Mouse (Mus musculus): ENCODE measurements around the gene Prpf18. TPM values are rescaled to one million over a fixed set of nuclear protein-coding genes. Genes with fewer than 3 reads are reported as not detected.
A peak's percentile ranks its signal among the peaks of the same experiment; 100 is the strongest.
"Not testable (repeated sequence)": the region's sequence is repeated elsewhere in the genome, so short reads cannot be mapped to it uniquely, and the experiment has no call there.

The Prpf18 gene
- total RNA-seq, 2 experiments from 2014 or later = 50.4 to 52.7 TPM

DNA sequence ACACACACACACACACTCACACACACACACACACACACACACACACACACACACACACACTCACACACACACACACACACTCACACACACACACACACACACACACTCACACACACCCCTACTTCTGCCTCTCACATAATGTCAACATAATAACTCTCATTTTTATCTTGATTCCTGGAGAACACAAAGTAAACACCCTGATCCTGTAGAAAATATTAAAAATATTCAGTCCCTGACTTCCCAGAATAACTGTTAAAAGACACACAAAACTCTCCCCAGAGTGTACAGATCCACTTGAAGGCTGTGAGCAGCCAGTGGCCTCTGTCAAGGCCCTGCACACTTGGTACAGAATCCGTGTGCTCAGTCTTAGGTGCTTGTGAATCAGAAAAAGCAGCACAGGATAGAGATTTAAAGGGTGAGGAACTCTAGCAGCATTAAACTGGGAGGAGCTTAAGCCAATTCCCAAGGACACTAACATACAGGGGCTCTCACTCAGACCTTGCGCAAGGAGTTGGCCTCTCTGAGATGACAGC is 36.8 kb downstream of the Prpf18 start:
- DNase-seq (ENCODE audit: low spot score in 2 of 2) = no peak

GRCm38 (mm10) chr2:4614276-4614929 is 37.5 kb downstream of the Prpf18 start:
- DNase-seq (ENCODE audit: low spot score in 2 of 2) = not testable (repeated sequence)

GRCm38 (mm10) chr2:4611704-4612103 is 40.2 kb downstream of the Prpf18 start:
- no peak for DNase-seq (ENCODE audit: low spot score in 2 of 2)

DNA sequence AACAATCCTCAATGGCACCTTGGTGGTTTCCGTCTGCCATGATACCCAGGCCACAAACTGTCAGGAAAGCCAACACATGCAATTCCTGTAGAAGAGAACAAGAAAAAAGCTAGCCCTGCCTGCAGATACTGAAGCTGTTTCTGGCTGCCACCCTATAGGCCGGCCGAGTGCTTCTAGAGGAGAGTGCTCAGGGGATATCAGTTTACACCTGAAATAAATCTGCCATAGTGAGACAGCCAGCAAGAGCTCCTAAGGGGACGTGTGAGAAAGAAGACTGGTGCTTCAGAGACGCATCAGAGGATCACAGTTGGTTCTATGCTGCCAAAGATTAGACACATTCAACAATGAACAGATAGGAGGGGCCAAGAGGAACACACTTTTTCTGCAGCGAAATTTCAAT is 40.6 kb downstream of the Prpf18 start:
- DNase-seq (ENCODE audit: low spot score in 2 of 2) = no peak

DNA sequence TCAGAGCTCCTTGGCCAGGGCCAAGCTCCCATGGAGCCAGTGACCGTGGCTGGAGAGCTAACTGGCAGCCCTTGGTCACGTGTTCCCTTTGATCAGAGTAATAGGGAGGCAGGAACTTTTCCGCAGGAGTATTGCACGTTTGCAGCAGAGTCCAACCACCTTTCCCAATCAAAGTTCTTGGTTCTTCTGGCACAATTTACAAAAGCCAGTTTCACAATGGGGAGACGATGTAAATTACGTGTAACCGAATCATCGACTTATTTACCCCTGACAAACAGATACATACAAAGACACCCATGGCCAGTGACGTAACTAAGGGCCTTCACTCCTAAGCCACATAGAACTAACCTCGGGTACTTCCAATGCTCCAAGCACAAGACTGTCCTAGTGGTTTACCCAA is 42.5 kb downstream of the Prpf18 start:
- no peak for DNase-seq (ENCODE audit: low spot score in 2 of 2)

DNA sequence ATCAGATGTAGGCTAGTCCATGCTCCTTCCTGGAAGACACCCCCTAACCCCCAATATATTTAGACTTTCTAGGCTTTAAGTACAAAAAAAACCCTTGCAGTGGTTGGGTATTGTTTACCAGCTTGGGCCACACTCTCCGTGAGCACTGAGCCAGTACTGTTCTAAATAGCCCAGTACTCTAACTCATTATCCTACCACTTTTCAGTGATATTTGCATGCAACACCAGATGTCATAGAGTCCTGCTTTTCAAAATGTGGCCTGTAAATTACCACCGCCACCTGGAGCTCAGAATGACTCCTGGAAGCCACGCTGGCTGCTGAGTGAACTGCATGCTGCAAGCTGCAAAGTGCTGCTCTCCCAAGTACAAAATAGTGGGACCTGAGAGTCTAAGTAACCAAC is 43.7 kb downstream of the Prpf18 start:
- no peak for DNase-seq (ENCODE audit: low spot score in 2 of 2)

GRCm38 (mm10) chr2:4606559-4606958 is 45.4 kb downstream of the Prpf18 start:
- no peak for DNase-seq (ENCODE audit: low spot score in 2 of 2)

DNA sequence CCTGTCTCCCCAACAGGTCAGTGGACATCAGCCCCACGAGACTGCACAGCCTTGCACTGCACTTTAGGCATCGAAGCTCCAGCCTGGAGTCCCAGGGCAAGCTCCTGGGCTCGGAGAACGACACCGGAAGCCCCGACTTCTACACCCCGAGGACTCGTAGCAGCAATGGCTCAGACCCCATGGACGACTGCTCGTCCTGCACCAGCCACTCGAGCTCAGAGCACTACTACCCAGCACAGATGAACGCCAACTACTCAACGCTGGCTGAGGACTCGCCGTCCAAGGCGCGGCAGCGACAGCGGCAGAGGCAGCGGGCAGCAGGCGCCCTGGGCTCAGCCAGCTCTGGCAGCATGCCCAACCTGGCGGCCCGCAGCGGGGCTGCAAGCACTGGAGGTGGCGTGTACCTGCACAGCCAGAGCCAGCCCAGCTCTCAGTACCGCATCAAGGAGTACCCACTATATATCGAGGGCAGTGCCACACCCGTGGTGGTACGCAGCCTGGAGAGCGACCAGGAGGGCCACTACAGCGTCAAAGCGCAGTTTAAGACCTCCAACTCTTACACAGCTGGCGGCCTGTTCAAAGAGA is 48.5 kb downstream of the Prpf18 start:
- DNase-seq (ENCODE audit: low spot score in 2 of 2) = no peak

DNA sequence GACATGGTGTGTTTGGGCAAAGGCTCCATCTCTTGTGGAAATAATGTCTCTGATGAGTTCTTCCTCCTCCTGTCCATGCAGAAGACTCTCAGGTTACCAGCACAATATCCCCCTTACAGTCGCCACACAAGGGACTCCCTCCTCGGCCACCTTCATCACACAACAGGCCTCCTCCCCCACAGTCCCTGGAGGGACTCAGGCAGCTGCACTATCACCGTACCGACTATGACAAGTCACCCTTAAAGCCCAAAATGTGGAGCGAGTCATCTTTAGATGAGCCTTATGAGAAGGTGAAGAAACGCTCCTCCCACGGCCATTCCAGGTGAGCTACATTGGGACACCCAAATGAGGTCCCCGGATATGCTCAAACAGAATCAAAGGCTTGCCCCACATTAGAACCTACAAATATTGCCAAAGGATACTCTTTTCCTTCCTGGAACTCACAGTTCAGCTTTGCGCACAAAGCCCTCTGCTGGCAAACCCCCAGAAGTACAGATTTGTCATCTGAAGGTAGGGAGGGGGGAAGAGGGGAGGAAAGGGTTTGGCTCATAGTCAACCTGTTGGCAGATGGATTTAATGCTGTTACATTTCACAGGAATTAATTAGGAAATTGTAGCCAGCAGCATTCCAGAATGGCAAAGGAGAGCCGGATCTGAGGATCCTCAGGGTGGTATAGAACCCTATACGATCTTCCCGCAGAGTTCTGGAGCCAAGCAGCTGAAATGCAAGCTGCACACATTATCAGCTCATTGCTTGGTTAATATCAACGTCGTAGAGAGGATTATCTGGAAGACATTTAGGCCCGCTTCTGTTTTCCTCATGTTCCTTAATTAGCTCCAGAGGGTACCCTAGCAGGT is 50.7 kb downstream of the Prpf18 start:
- DNase-seq (ENCODE audit: low spot score in 2 of 2) = peak; percentile 67 to 87

GRCm38 (mm10) chr2:4596992-4597391 is 54.9 kb downstream of the Prpf18 start:
- no peak for DNase-seq (ENCODE audit: low spot score in 2 of 2)

DNA sequence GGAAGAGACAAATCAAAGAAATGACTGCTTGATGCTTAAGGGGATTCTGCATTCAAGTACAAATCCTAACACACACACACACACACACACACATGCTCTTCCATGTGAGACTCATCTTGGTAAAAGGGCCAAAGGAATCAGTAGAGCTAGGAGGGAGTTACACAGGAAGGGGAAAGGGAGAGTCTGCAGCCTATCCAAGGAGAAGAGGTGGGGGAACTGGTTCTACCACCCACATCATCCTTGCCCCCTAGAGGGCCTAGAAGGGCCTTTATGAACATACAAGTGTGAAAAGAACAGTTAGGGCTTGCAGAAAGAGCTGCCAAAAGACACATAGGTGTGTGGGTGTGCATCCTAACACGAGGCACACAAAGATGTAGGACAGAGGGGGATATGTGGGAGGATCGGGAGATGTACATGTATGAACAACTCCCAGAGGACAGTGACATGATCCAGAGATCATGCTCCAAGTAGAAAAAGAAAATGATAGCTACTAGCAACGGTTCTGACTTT is 58.0 kb downstream of the Prpf18 start:
- no peak for DNase-seq (ENCODE audit: low spot score in 2 of 2)

DNA sequence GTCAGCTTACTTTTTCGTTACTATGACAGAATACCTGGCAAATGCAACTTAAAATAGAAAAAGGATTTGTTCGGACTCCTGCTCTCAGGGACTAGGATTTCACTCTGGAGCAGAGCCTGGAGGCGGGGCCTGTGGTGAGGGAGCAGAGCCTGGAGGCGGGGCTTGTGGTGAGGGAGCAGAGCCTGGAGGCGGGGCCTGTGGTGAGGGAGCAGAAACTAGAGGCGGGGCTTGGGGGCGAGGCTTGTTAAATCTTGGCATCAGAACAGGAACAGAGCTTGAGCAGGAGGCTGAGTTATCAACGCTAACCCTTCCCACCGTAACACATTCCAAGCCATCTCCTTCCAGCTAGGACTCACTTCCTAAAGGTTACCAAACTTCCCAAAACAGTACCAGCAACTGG is 58.5 kb downstream of the Prpf18 start:
- no peak for DNase-seq (ENCODE audit: low spot score in 2 of 2)

DNA sequence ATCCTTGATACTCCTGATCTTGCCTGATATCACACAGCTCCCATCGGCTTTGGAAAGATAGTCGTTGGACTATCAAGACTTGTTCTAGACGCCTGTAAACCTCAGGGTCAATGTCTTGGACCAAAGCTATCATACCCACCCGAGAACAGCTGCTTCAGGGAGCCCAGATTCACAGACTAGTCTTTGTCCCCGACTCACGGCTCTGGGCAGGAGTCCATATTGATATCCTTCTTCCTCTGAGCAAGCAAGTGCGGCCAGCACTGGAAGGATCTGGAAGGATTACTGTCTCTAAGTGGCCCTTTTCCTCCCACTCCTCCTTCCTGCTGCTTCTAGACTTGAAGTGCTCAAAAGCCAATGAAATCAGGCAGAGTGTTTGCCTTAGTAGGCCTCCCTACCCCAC is 59.2 kb downstream of the Prpf18 start:
- DNase-seq (ENCODE audit: low spot score in 2 of 2) = no peak

- DNase-seq (ENCODE audit: low spot score in 2 of 2) = no peak
Observed at GRCm38 (mm10) chr2:4591647-4592046, 60.3 kb downstream of the Prpf18 start.

GRCm38 (mm10) chr2:4587685-4588409 is 64.1 kb downstream of the Prpf18 start:
- DNase-seq (ENCODE audit: low spot score in 2 of 2) = no peak

DNA sequence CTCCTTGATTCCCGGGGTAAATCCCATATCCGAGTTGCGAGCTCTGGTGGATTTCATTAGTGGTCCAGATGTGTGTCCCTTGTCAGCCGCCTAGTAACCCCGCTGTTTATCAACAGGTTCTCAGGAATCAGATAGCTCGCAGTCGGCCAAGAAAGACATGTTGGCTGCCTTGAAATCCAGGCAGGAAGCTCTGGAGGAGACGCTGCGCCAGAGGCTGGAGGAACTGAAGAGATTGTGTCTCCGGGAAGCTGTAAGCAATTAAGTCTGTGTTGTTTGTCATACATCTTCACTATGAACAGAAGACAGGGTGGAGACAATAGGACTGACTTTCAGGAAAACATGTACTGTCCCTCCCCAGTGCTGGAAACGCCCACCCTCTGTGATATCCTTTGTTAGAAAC is 65.7 kb downstream of the Prpf18 start:
- DNase-seq (ENCODE audit: low spot score in 2 of 2) = no peak

DNA sequence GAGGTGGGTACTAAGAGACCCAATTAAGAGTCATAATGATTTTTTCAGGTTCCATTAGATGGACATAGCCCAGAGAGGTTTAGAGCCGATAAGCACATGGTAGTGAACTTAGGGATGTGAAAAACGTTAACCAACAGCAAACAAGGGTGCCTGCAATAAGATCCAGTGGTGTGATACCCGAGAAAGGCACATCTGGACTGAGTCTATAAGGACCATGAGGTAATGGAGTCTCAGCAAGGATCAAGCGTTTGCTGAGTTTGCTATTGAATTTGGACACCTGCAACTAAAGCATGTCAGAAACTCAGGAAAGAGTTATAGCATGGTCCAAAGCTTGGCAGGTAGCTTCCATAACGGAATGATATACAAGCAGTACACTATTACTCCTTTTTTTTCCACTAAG is 67.7 kb downstream of the Prpf18 start:
- DNase-seq (ENCODE audit: low spot score in 2 of 2) = no peak

DNA sequence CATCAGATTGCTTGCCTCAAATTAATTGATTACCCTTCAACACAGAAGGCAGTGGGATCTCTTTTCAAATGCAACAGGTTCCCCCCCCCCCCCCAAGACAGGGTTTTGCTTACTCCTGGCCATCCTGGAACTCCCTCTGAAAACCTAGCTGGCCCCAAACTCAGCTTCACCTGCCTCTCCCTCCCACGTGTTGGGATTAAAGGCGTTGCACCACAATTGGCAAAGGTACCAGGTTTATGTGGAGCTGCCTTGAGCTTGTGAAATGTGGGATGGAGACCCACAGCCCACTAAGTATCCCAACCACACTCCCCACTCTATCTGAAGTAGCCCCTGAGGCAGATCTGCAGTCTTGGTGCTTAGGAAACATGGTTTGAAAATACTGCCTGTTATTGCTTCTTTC is 69.0 kb downstream of the Prpf18 start:
- no peak for DNase-seq (ENCODE audit: low spot score in 2 of 2)

DNA sequence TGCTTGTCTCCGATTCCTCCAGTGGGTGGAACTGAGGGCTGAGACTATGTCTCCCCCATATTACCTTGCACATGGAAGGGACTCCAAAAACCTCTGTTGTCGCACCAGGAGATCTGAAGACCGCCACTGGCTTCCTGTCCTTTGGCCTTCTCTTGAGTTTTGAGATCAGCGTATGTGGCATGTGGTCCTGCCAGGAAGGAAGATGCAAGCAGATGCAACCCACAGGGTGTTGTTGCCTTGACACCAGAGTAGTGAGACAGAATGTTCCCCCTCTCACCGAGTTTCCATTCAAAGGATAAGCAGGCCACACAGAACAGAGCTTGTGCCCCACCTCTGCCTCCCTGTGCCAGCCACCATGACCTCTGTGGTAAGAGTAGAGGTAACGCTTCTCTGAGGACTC is 71.2 kb downstream of the Prpf18 start:
- DNase-seq (ENCODE audit: low spot score in 2 of 2) = no peak

DNA sequence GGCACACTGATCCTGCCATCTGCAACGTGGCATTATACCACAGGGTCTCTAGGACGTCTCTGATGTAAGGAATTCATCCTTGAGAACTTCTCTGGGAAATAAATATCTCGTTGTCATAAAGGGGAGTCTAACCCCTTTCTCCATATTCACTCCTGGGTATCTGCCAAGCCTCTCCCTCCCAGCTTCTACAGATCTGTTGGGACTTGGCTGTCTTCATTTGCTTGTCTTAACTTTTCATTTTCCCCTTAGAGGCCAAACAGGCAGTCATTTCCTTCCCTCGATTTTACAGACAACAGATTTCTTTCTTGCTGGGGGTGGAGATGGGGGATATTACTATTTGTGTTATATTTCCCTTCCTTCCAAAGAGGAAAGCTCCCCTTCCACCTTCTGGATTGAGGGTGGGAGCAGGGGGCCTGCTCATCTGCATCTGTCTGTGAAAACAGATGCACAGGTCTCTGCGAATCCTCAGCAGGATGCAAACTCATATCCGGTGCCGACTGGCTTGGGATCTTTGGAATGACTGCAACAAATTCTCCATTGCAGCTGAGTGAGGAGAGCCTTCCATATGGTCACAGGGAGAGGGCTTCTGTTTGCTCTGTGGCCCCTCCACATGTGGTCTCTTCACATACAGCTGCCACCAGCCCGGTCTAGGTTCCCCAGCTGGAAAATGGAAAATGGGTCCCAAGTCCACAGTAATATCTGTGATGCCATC is 72.4 kb downstream of the Prpf18 start:
- no peak for DNase-seq (ENCODE audit: low spot score in 2 of 2)

DNA sequence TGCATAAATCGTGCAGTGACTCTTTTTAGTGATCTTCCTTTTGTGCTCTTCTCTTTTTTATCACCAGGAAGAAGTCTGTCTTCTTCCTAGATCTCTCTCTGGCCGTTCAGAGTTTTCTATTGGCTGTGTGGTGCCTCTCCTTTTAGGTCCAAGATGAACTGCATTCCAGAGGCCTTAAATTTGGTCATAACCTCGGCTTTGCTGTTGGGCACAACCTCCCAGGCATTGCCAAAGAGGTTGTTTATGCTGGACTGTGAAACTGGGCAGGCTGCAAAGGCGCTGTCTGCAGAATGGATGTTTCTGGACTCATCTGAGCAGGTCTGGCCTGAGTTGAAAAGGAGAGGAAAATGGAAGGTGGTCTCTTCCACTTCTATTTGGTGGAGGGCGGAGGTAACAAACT is 73.6 kb downstream of the Prpf18 start:
- no peak for DNase-seq (ENCODE audit: low spot score in 2 of 2)
